Mouse (Mus musculus) kidney, postnatal 4 days (tissue): ENCODE measurements around the gene Arid2.

Source experiments
- DNase-seq, 2 experiments: peaks; one replicate each; pipeline ENCODE4 v3.0.0; 2021; ENCODE audit warnings: mixed read lengths in 2 of 2

The Arid2 gene

DNA sequence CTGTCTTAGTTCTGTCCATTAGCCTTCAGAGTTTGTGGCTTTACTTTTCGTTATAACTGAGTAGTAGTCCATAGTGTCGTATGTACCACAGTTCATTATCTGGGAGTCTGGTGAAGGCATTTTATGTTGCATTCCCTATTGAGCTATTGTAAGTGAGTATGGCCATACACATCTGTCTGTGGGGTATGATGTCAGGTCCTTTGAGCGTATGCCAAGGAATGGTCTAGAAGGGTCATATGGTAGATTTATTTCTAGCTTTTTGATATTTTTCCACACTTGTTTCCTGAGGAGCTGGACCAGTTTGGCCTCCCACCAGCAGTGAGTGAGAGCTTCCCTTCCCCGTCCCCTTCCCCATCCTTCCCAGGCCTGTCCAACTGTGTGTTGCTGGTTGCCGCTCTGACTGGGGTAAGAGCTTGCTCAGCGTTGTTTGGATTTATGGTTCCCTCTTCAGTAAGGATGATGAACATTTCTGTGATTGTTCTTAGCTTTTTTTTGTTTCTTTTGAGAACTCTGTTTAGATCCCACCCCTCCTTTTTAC is 58.1 kb downstream of the Arid2 start:
- peak; percentile 50 to 55 for DNase-seq

DNA sequence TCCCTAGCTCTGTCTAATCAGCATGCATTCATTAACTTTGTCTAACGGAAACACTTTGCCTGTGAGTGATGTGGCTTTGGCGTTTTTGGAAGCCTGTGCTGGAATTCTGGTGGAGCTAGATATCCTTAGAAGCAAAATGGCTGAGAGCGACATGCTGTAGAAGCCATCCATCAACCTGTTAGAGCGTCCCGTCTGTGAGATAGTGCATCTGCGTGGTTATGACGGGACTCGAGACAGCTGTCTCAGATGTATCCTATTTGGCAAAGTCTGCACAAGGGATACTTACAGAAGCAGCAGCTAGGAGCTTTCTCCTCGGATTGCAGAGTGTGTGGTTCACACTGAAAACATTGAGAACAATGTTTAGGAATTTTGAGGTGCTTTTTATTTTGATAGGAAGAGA is 64.1 kb downstream of the Arid2 start:
- DNase-seq, result no peak

DNA sequence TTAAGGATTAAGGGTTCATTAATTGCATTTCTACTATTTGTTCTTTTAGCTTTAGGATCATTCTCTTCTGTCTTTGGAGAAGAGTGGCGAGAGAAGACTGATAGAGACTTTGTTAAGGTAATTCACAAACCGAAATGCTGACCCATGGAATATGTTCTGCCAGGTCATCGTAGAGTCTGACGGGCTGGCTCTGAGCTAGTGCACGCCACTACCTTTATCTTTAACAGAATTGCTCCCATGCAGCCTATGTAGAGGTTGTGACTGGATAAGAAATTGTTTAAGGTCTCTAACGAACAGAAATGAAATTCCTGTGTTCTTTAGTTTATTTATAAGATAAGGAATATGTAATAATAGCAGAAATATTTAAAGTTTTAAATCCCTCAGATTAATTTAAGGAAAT is 71.6 kb downstream of the Arid2 start:
- DNase-seq, result no peak

DNA sequence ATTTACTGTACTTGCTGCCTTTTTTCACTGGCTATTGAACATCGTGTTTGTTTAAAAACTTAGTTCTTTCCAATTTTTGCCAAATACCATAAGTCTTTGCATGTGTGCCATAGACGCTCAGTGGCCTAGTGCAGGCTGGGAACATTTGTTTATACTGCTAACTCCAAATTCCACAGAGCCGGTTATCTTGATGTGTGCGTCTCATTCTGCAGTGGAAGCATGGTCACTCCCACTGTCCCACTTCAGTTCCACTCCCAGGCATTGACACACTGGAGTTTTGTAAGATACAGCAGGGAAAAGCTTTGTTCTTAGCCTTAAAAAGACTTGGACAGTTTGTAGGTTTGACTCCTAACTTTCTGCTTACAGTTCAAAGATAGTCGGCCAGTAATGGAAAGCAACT is 73.3 kb downstream of the Arid2 start:
- DNase-seq, result no peak

DNA sequence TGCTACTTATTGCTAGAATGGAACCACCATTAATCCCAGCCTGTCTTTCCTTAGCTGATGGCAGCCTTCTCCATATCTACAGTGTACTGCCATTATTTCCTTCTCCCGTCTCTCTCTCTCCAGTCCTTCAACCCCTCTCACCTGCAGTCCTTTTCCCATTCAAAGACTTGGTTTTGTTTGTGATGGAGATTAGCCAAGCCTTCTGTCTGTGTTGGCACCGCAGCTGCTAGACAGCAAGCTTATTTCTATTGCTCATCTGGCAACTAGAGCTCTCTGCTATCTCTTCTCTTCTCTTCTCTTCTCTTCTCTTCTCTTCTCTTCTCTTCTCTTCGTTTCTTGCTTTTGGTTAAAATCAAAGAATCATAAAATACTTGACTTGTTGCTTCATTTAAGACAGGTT is 78.0 kb downstream of the Arid2 start:
- DNase-seq, result no peak

DNA sequence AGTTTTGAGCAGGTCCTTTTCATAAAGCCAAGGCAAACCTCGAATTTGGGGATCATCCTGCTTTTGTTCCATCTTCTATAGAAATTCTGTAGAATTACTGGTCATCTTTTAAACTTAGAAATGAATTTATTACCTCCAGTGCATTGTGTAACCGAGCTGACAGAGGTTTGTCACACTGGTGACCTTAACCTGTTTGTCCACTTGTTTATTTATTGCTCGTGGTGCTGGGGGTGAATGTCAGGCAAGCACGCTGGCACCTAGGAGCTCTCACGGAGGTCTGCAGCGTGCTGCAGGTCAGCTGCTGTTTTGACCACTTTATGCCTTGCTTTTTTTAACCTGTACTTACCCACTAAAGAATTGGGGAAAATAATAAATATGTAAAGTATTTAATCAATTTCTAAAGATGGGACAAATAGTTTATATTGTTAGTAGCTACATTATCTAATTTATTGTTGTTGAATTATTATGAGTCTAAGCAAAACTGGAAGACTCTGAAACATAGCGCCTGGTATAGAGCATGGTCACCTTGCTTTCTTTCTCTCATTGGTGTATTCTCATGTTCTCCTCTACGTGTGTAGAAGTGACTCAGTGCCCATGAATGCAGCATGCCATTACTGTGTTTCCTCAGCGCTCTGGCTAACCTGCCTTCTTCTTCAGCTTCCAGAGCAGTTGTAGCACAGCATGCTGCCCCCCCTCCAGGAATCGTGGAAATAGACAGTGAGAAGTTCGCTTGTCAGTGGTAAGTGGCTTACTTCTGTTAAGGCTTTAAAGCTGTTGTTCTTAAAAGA is 79.1 kb downstream of the Arid2 start:
- DNase-seq, result no peak

DNA sequence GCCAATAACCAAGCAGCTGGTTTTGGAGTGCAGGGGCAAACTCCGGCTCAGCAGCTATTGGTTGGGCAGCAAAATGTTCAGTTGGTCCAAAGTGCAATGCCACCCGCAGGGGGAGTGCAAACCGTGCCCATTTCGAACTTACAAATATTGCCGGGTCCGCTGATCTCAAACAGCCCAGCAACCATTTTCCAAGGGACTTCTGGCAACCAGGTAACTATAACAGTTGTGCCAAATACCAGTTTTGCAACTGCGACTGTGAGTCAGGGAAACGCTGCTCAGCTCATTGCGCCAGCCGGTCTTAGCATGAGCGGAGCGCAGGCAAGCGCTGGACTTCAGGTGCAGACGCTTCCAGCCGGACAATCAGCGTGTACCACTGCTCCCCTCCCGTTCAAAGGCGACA is 84.0 kb downstream of the Arid2 start:
- DNase-seq, result no peak

DNA sequence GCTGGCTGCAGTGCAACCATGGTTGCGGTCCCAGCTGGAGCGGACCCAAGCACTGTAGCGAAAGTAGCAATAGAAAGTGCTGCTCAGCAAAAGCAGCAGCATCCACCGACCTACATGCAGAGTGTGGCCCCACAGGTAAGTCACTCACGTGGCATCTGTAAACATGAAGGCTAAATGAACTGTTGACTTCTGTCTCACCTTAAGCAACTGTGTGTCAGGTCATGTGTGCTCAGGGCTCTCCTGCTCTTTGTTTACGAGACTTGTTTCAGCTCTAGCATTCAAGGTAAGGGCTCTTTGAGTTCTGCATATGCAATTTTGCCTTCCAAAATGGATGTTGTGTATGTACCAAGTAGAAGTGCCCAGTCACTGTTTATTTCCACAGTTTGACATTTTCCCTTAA is 85.3 kb downstream of the Arid2 start:
- no peak for DNase-seq

DNA sequence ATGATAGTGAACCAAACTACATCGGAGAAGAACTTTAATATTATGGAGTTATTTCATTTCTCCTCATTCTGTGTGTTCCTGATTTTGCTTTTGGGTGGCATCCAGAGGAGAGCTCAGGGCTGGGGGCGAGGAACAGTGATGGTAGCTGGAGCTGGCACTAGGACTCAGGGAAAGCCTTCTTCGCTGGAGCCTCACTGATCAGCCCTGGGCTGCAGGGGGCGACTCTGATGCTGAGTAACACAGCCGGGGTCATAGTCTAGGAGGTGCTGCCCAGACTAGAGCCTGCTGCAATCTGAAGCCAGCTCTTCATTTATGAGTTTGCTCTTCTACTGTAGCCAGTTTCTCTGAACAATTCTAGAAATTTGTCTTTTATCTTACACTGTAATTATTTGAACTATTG is 85.8 kb downstream of the Arid2 start:
- DNase-seq, result peak; percentile 17 to 25

DNA sequence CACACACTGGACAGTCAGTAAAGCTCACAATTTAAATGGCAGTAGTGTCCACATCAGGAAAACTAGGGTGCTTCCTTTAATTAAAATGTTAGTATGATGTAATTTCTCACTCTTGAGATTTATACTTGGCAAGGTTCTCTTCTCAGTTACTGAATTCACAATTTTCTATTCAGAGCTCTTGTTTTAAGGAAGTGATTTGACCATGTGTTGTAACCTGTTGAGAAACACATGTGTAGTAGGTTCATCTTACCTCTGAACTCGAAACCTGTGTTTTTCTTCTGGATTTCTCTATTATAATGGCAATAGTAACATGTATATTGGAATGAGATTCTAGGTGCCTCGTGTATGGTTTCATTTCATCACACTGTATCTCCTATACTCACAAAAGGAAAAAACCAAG is 88.9 kb downstream of the Arid2 start:
- DNase-seq, result no peak

DNA sequence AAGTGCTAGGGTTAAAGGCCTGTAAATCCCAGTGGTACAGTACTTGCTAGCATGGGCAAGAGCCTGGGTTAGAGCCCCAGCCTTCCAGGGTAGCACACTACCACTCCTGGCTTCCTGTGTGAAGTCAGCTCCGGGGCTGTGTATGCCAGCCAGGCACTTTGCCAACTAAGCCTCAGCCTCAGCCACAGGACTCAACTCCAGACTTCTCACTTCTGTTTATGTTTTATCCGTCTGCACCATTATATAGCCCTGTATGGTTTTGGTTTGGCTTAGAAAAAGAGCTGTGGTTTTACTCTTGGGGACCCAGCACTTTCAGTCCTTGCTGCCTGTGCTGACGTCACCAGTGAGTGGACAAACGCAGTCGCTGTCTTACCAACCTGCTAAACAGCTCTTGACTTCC is 89.9 kb downstream of the Arid2 start:
- no peak for DNase-seq

DNA sequence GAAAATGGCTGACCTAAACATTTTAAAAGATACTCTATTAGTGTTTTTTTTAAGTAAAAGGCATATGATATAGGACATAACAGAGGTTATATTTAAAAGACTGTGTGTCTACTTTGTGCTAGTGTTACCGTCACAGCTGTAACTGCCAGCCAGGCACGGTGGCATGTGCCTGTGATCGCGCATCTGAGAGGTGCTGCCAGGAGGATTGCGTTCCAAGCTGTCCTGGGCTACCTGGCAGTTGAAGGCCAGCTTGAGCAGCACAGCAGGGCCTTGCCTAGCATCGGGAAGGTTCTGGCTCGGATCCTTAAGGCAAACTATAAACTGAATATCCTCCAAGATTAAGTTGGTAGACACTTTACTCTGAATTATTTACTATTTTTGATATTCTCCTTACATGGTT is 90.4 kb downstream of the Arid2 start:
- no peak for DNase-seq

DNA sequence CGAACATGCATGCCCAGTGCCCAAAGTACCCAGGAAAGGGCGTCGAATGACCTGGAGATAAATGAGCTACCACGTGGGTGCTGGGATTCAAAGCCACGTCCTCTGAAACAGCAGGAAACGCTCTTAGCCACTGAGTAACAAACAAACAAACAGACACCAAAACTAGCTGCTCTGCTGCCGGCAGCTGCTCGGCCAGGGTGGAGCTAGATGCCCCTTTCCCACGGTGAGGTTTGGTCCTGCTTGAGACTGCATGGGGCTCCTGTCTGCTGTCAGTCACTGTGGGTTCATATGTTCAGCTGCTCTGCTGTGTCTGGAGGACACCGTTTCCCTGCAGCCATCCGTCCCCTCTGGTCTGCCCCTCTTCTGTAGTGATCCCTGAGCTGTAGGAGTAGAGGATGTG is 94.9 kb downstream of the Arid2 start:
- DNase-seq, result no peak

DNA sequence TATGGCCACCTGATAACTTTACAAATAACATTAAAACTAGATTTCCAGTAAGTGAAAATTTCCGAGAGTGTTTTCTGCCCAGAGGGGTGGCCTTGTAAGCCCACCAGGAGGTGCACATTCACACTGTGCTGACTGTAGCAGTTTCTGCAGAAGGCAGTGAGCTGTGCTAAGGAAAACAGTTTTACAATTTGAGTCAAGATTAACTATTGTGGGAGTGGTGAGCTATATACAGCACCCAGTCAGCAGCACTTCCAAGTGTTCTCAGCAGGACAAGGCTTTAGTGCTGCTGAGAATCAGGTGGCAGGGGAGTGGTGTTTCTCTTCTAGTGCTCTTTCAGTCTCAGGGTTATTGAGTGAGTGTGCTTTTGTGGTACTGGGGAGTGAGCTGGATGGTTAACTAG is 101.2 kb downstream of the Arid2 start:
- no peak for DNase-seq

DNA sequence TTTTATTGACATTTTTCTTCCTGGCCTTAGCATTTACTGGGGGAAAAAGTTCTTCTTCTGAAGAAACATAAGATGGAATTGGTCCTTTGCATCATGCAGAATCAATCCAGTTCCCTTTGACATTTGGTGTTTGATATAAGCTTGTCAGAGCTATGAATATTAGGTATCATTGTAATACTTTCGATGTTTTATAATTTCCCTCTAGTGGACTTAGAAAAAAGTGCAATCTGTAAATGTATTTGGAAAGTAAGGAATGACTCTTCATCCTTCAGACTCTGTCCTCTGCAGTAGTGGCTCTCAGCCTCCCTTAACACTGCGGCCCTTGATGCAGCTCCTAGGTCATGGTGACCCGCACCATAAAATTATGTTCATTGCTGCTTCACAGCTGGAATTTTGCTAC is 105.6 kb downstream of the Arid2 start:
- no peak for DNase-seq

DNA sequence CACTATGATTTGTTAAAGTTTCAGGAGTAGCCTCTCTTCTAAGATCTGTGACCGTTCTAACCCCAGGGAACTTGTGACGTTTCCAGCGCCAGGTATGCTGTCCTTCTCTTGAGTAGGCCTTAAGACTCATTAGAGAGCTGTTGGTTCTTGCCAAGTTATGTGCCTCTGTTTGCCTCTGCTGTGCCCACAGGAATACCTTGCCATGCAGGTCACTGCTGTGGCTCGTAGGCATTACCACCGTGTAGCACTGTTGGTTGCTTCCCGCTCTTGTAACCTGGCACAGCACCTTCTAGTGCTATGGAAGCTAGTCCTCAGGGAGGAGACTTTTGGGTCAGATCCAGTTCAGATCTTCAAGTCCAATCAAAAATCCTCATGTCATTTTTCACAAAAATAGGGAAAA is 107.8 kb downstream of the Arid2 start:
- DNase-seq, result no peak

DNA sequence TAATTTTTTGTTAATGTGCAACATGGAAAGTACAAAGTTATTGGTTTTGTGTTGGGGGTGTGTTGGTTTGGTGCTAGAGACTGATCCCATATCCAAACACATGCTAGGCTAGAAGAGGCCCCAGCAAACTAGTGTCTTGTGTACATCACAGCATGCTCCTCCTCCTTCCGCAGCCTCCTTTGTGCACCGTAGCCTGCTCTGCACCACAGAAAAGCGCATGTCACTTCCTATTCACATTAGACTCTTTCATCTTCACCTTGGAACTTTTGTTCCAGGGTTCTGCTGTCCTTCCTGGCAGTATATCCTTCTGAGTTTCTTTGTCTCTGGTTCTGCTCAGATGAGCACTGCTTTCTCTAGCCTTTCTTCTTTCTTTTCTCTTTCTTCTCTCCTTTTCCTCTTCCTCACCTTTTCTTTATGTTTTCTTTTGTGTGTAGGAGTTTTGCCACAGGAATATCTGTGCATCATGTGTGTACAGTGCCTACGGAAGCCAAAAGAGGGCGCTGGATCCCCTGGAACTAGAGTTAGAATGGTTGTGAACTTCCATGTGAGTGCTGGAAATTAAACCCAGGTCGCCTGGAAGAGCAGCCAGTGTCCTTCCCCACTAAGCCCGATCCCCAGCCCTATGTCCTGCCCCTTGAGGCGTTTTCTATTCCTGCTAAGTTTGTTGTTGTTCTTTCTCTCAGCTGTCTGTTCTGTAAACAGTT is 109.5 kb downstream of the Arid2 start:
- no peak for DNase-seq

DNA sequence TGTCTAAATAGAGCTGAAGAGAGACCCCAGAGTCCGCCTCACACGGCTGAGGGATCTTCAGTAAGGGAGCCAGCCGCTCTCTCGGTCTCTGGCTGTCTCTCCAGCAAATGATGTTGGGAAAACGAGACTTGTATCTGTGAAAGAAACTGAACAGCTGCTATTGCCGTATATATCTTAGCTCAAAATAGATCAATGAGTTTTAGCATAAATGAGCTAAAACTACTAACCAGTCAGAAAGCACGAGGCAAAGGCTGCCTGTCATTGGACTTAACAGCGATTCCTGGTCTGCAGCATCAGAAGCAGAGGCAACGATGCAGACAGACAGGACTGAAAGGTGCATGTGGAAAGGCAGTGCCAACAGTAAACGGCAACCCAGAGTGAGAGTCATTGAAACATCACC is 111.0 kb downstream of the Arid2 start:
- no peak for DNase-seq

DNA sequence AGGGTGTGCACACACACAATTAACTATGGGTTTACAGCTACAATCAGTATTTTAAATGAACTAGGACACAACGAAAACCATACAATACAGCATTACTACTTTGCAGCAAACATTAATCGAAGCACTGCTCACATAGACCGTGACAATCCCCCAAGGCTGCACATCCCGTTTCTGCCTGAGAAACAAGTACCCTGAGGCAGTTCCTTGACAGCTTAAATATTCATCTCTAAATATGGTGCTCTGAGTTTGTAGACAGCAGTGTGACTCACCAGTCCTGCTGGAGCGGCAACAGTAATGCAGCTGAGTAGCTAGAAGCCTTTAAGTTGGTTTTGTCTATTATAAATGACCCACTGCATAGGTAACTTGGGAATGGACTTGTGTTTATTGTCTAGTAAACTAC is 118.2 kb downstream of the Arid2 start:
- DNase-seq, result no peak

DNA sequence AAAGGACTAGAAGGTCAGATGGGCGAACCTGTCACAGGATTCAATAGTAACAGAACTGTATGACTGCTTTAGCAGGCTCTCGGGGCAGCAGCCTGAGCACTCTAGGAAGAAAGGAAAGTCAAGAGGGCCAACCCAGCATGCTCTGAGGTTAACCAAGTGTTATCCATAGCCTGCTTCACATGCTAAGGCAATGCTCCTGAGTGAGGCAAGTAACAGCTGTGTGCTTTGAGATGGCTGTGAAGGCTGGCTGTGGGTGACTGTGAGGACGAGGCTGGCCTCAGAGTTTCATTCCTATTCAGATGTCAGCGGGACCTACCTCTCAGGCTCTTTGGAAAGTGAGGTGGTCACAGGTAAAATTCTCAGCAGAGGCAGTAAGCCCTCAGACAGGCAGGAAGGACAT is 118.9 kb downstream of the Arid2 start:
- DNase-seq, result no peak

DNA sequence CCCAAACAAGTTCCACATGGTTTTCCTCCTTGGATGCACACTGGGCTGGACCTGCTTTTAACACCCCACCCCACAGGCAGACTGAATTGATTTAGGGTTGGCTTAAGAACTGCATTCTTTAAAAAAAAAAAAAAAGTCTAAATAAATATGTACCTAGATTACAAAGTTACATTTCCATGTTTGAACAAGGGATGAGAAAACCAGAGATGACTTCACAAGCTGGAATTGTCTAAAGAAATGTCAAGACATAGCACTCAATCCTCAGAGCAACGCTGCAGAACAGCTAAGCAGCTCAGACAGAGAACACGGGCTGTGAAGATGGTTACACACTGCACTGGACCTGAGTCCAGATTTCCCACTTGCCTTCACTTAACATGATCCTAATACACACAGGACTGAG is 119.8 kb downstream of the Arid2 start:
- no peak for DNase-seq

DNA sequence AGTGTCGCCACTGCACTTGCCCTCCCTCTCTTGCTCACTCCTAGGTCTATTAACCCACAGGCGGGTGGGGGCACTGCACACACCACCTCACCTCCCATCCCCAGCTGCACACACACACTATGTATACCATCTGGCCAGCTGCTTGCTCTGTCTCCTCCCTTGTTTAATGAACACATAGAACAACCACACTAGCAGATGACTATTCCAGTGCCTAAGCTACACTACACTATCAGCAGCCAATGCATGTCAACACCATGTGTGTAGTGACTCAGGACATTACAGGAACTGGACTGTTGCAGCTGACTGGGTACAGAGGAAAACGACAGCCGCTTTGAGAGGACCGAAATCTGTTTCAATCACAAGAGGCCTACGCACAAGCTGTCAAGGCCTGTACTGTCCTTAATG is 121.4 kb downstream of the Arid2 start:
- DNase-seq, result peak in 1 of 2 experiments; percentile 23

DNA sequence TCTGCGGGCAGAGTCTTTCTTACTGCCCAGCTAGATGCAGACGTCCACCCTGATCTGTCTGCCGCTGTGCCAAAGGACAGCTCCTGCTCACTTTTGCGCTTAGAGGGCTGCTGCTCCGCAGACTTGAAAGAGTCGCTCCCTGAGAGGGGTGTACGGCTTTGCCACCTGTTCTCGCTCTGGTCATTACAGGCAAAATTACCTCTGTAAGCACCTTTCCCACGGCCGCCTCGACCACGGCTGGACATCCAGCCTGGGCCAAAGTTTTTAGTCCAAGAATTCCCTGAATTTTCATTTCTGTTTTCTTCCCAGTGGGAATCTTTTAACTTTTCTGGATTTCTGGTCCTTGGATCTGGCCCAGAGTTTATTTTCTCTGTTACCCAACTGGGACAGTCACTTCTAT is 130.8 kb downstream of the Arid2 start:
- no peak for DNase-seq

DNA sequence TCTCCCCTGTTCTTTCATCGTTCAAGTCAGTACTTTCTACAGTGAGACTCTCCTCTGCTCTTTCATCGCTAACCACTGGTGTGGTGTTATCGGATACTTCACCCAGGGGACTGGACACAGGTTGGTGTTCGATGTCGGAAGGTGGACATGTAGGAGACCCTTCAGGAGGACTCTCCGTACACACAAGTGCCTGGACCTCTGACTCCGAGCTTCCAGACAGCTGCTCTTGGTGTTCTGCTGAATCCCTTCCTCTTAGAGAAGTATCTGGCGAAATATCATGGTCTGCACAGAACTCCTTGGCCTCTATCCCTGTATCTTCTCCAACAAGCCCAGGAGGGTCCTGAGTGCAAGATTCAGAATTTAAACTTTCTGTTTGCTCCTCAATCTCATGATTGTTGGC is 132.6 kb downstream of the Arid2 start:
- no peak for DNase-seq

DNA sequence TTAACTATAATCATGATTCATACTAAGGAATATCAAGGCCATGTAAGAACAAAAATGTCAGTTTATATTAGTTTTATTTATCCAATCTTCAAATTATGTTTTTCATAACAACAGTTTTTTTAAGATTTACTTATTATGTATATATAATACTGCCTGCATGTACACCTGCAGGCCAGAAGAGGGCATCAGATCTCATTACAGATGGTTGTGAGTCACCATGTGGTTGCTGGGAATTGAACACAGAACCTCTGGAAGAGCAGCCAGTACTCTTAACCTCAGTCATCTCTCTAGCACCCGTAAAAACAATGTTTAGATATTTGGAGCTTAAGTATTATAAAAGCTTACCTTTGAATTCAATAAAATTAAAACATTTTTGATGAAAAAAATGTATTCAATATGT is 146.9 kb downstream of the Arid2 start:
- DNase-seq, result no peak
